In the genomic region with DNA sequence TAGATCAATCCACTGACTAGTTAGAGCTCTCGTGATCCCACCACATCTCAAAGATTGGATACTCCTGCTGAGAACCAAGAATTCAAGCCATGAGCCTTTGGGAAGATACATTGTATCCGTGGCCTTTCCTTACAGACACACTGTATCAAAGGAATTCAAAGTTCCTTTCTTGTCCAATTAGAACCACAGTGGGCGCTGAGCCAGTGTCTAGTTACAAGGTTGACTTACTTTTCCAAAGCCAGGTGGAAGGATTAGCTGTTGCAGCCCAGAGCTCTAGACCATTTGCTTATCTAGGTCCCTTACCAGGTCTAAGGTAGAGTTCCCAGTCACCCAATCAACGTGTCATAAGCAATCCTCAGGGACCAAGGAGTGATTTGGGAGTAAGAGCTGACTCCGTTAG, we compare ENCODE assay signal across 18 mouse cellular contexts.
"Had no signal": no experiment of that assay in that cellular context is flagged by ENCODE, and none has a peak within 500 bp of the region (broad histone marks: within the 10 kb centered on the region; RNA-seq: fewer than 3 reads in every experiment).

No protein-coding gene starts in this region.

- H3K27ac ChIP-seq: limb, embryonic 12.5 days; limb, embryonic 15.5 days; liver, embryonic 14.5 days; macrophage; midbrain, embryonic 13.5 days; stomach, postnatal 0 days had no signal

- H3K36me3 ChIP-seq: limb, embryonic 12.5 days; limb, embryonic 15.5 days; midbrain, embryonic 13.5 days had no signal

- ATAC-seq: intestine, postnatal 0 days; liver, postnatal 0 days; lung, postnatal 0 days; midbrain, embryonic 13.5 days had no signal

- H3K9me3 ChIP-seq: limb, embryonic 12.5 days; limb, embryonic 15.5 days; midbrain, embryonic 13.5 days had no signal

- H3K4me2 ChIP-seq: limb, embryonic 12.5 days; limb, embryonic 15.5 days; liver, embryonic 11.5 days; lung, embryonic 14.5 days; midbrain, embryonic 13.5 days had no signal

- H3K27me3 ChIP-seq: limb, embryonic 12.5 days; midbrain, embryonic 13.5 days had no signal

- H3K9ac ChIP-seq: limb, embryonic 12.5 days; limb, embryonic 15.5 days; liver, embryonic 14.5 days; liver, postnatal 0 days; lung, embryonic 14.5 days; midbrain, embryonic 13.5 days had no signal

- H3K4me1 ChIP-seq: limb, embryonic 12.5 days; limb, embryonic 15.5 days; midbrain, embryonic 13.5 days had no signal

- DNase-seq: left cerebral cortex, postnatal 4 days; liver, postnatal 0 days; lung, embryonic 14.5 days; right cerebral cortex, adult 18-20 months; right cerebral cortex, postnatal 14 days; right cerebral cortex, postnatal 4 days; thymus, adult 2 months; thymus, postnatal 14 days; thymus, postnatal 4 days had no signal

- H3K4me3 ChIP-seq: limb, embryonic 12.5 days; limb, embryonic 15.5 days; midbrain, embryonic 13.5 days had no signal
